Mouse (Mus musculus) adrenal gland, adult 2 months (tissue): ENCODE data around the gene Slc4a4. TPM values are rescaled to one million over a fixed set of nuclear protein-coding genes. Genes with fewer than 3 reads are reported as not detected.

ENCODE experiments used
- DNase-seq: peaks from one replicate; pipeline ENCODE4 v3.0.0; 2021
- long read RNA-seq: library from polyadenylated mRNA; stranded (forward); transcript quantifications from one replicate; pipeline ENCODE4 v2.0.0, GENCODE M21; 2021
- polyA plus RNA-seq: library from polyadenylated mRNA; depleted of rRNA; stranded (reverse); fragments of >200 nt; gene quantifications from 2 replicates; pipeline ENCODE4 v1.2.3, GENCODE M21; 2012; rRNA removed
- total RNA-seq, 2 experiments: library from RNA; stranded (reverse); gene quantifications; 2 replicates each; pipeline ENCODE4 v1.2.3; 2021

Slc4a4 gene
- total RNA-seq (10 to 100 TPM; 42.7 to 65.1 TPM), polyA plus RNA-seq (3.3 and 3.9 TPM in 2 replicates)
- long read RNA-seq, full-length matches to known transcripts, result 2 of 6 reads
- long read RNA-seq, partial matches to known transcripts, result 2 of 6 reads
- long read RNA-seq, other reads (novel, unspliced or antisense), result 2 of 6 reads

GRCm38 (mm10) chr5:88886668-88887555 is at the start of gene Slc4a4:
Gene Slc4a4 (plus strand): TSS chr5:88886818.
- peak; percentile 76 for DNase-seq

- DNase-seq, result no peak
These were observed 46.4 kb upstream of the Slc4a4 start for GRCm38 (mm10) chr5:88840080-88840798.

GRCm38 (mm10) chr5:88857311-88857710 is 29.3 kb upstream of the Slc4a4 start:
- DNase-seq, result no peak

- no peak for DNase-seq
These were observed 28.8 kb upstream of the Slc4a4 start for GRCm38 (mm10) chr5:88857801-88858200.

- no peak for DNase-seq
These were observed 28.4 kb upstream of the Slc4a4 start for GRCm38 (mm10) chr5:88858226-88858625.

- peak; percentile 13 for DNase-seq
These were observed 24.5 kb upstream of the Slc4a4 start for GRCm38 (mm10) chr5:88862163-88862562.

GRCm38 (mm10) chr5:88862794-88863193 is 23.8 kb upstream of the Slc4a4 start:
- no peak for DNase-seq

GRCm38 (mm10) chr5:88884101-88884500 is 2.5 kb upstream of the Slc4a4 start:
- DNase-seq, result peak; percentile 43

GRCm38 (mm10) chr5:88885503-88885902 is 1.1 kb upstream of the Slc4a4 start:
- peak; percentile 20 for DNase-seq

- no peak for DNase-seq
These were observed 674 bp upstream of the Slc4a4 start for GRCm38 (mm10) chr5:88885944-88886343.

GRCm38 (mm10) chr5:88886349-88886667 is 310 bp upstream of the Slc4a4 start:
- DNase-seq, result no peak

GRCm38 (mm10) chr5:88887556-88888412 is 1.2 kb downstream of the Slc4a4 start:
- DNase-seq, result peak; percentile 56

- no peak for DNase-seq
These were observed 1.7 kb downstream of the Slc4a4 start for GRCm38 (mm10) chr5:88888413-88888700.

- DNase-seq, result no peak
These were observed 2.7 kb downstream of the Slc4a4 start for GRCm38 (mm10) chr5:88889326-88889725.

GRCm38 (mm10) chr5:88890146-88890545 is 3.5 kb downstream of the Slc4a4 start:
- no peak for DNase-seq

GRCm38 (mm10) chr5:88896574-88896973 is 10.0 kb downstream of the Slc4a4 start:
- DNase-seq, result no peak

- no peak for DNase-seq
These were observed 16.5 kb downstream of the Slc4a4 start for GRCm38 (mm10) chr5:88903111-88903510.

GRCm38 (mm10) chr5:88903526-88903925 is 16.9 kb downstream of the Slc4a4 start:
- DNase-seq, result no peak

- no peak for DNase-seq
These were observed 18.2 kb downstream of the Slc4a4 start for GRCm38 (mm10) chr5:88904841-88905240.

- no peak for DNase-seq
These were observed 21.0 kb downstream of the Slc4a4 start for GRCm38 (mm10) chr5:88907615-88908014.

- DNase-seq, result peak; percentile 90
These were observed 26.0 kb downstream of the Slc4a4 start for GRCm38 (mm10) chr5:88912629-88913028.

GRCm38 (mm10) chr5:88915082-88915481 is 28.5 kb downstream of the Slc4a4 start:
- DNase-seq, result no peak
